8 mouse cellular contexts compared by ENCODE assay signal in the genomic region with DNA sequence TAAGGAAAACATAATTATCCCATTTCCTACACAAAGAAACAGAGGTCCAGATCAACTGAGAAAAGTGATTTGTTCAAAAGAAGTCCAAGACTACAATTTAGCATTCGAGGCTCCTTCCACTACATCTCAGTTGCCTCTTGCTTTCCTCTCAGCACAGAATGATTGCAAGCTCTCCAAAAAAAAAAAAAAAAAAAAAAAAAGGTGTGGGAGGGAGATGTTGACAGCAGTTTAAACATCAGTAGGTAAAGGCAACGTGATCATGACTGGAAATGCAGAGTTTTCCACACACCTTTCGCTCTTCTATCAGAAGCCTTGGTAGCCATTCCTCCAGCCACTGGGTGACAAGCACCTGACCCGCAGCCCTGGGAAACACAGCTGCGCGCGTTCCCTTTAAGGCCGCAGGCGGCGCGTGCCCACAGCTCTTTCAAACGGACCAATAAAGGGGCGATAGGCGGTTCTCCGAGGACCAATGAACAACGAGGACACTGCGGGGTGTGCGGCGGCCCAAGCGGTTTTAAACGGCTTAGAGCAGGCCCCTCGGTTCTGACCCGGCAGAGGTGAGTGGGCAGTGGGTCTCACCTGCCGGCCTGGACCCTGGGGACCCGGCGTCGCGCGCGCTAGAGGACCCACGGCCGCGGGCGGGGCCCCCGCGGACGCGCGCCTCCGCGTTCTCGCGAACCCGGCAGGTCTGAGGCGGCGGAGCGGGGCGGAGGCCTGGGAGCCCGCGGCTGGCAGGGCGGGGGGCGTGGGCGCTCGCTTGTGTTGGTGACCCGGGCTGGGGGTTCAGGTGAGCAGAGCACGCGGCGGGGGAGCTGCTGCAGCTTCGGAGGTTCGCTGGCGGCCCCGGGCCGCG. TPM values are rescaled to one million over a fixed set of nuclear protein-coding genes. Genes with fewer than 3 reads are reported as not detected.
A peak's percentile ranks its signal among the peaks of the same experiment; 100 is the strongest.
DNase-seq lines count a peak whose midpoint lies in the region; ATAC-seq lines count a peak whose summit lies in the region.

A gene (plus strand): TSS at position 469 of the 853 bp plus-strand sequence.

- H3K4me2 ChIP-seq in hindbrain, embryonic 14.5 days (replicated peaks) = peak within 1 kb of the TSS; percentile 63

- no peaks in the 10 kb centered on the region for H3K9me3 ChIP-seq in hindbrain, embryonic 14.5 days (ENCODE audit: control insufficient read depth, low read length)

- peak within 1 kb of the TSS; percentile 99 for H3K4me3 ChIP-seq in hindbrain, embryonic 14.5 days (replicated peaks; ENCODE audit: low read length)

- peak; percentile 98 for DNase-seq in R1 (ENCODE audit: low read depth, low spot score)
- DNase-seq in cerebellum, postnatal 25 days = peak; percentile 95
- peak; percentile 84 to 91 for DNase-seq in frontal cortex, postnatal 25 days (ENCODE audit: low spot score in 2 of 2)
- DNase-seq in hindbrain, embryonic 14.5 days (ENCODE audit: low spot score) = peak; percentile 93
- peak; percentile 93 for DNase-seq in layer of hippocampus, postnatal 36 days
- peak; percentile 95 for DNase-seq in lung, postnatal 36 days
- DNase-seq in retina, postnatal 1 day = peak; percentile 97
- DNase-seq in urinary bladder, adult 18-20 months (ENCODE audit: low spot score in 2 of 2) = peak; percentile 86 to 90

- H3K9ac ChIP-seq in hindbrain, embryonic 14.5 days = peak within 1 kb of the TSS; percentile 92

- H3K4me1 ChIP-seq in hindbrain, embryonic 14.5 days (replicated peaks; ENCODE audit: control insufficient read depth, insufficient read depth, low read length) = peaks cover 8% of the 10 kb centered on the region

- H3K27me3 ChIP-seq in hindbrain, embryonic 14.5 days (ENCODE audit: control insufficient read depth, insufficient read depth, low read length) = no peaks in the 10 kb centered on the region

- peak within 1 kb of the TSS; percentile 85 for H3K27ac ChIP-seq in hindbrain, embryonic 14.5 days

- WGBS in hindbrain, embryonic 14.5 days = 1% methylated on average over 49 of the region's 64 CpGs

- H3K36me3 ChIP-seq in hindbrain, embryonic 14.5 days (replicated peaks; ENCODE audit: control insufficient read depth, insufficient read depth) = peaks cover 9% of the 10 kb centered on the region; the same call in 1 of the 2 replicates

- ATAC-seq in hindbrain, embryonic 14.5 days (ENCODE audit: low FRiP score) = peak; percentile 99

RNA-seq across cellular contexts. Expression of the gene that starts here (rescaled TPM):
- polyA plus RNA-seq in hindbrain, embryonic 14.5 days (2014; fragmentation: Nextera tagmentation; extraction: Ambion mirVana) = 115 and 124 TPM in 2 replicates
- 100 to 1,000 TPM; 119 to 125 TPM for total RNA-seq in layer of hippocampus, postnatal 36 days (2021)

Comparison
In these comparisons a context has a peak if more than half of its experiments do, and no peak if none do; other contexts are left out.
1. Peak in every context shown above with its lines: DNase-seq, ATAC-seq, H3K4me3 ChIP-seq and H3K27ac ChIP-seq.